Comparison of ENCODE assay signal across 8 mouse cellular contexts in genomic region chr11:120823551-120823947, GRCm38 (mm10). TPM values are rescaled to one million over a fixed set of nuclear protein-coding genes. Genes with fewer than 3 reads are reported as not detected.
DNase-seq lines count a peak whose midpoint lies in the region; ATAC-seq and TF ChIP-seq lines count a peak whose summit lies in the region.

No protein-coding gene starts in this region.

- H3K9me3 ChIP-seq in heart, embryonic 14.5 days (ENCODE audit: control insufficient read depth, low read length), result no peaks in the 10 kb centered on the region
- no peaks in the 10 kb centered on the region for H3K9me3 ChIP-seq in ES-Bruce4 (replicated peaks; ENCODE audit: control insufficient read depth, insufficient read depth, low read length, poor library complexity, severe bottlenecking)
- H3K9me3 ChIP-seq in hindbrain, embryonic 13.5 days, result no peaks in the 10 kb centered on the region

- H3K27me3 ChIP-seq in heart, embryonic 14.5 days (ENCODE audit: control insufficient read depth, insufficient read depth, low read length), result no peaks in the 10 kb centered on the region
- H3K27me3 ChIP-seq in ES-Bruce4 (ENCODE audit: control insufficient read depth, insufficient read depth, low read length, poor library complexity, severe bottlenecking), result no peaks in the 10 kb centered on the region
- no peaks in the 10 kb centered on the region for H3K27me3 ChIP-seq in hindbrain, embryonic 13.5 days

- H3K27ac ChIP-seq in heart, embryonic 14.5 days (replicated peaks in 1 of 2; ENCODE audit: control insufficient read depth in 1 of 2, insufficient read depth in 1 of 2, low read depth in 2 of 2, low read length in 2 of 2), result peak overlapping the region; percentile 88 to 93
- H3K27ac ChIP-seq in ES-Bruce4 (ENCODE audit: insufficient read depth, low read length), result peak overlapping the region; percentile 10; the same call in 1 of the 2 replicates
- H3K27ac ChIP-seq in brown adipose tissue, adult 24 weeks (replicated peaks; ENCODE audit: low read depth, low read length), result peak overlapping the region; percentile 11
- H3K27ac ChIP-seq in hindbrain, embryonic 13.5 days, result peak overlapping the region; percentile 100

- TF ChIP-seq EP300 in ES-Bruce4 (IDR thresholded peaks at IDR 0.05; ENCODE audit: insufficient read depth, low read depth, low read length), result no peak

- H3K36me3 ChIP-seq in heart, embryonic 14.5 days (ENCODE audit: control insufficient read depth, insufficient read depth, low read length), result peaks cover 35% of the 10 kb centered on the region
- peaks cover 36% of the 10 kb centered on the region for H3K36me3 ChIP-seq in ES-Bruce4 (ENCODE audit: control insufficient read depth, insufficient read depth, low read length, poor library complexity, severe bottlenecking)
- H3K36me3 ChIP-seq in hindbrain, embryonic 13.5 days, result peaks cover 38% of the 10 kb centered on the region

- DNase-seq in heart, adult 9 months (ENCODE audit: low spot score in 2 of 2), result no peak
- DNase-seq in lung, postnatal 10 days, result peak; percentile 67
- peak; percentile 65 for DNase-seq in testis, postnatal 14 days (ENCODE audit: low spot score)
- no peak for DNase-seq in layer of hippocampus, adult 9-11 months

- H3K9ac ChIP-seq in heart, embryonic 14.5 days (ENCODE audit: low read length), result peak overlapping the region; percentile 87
- peak overlapping the region; percentile 76 for H3K9ac ChIP-seq in ES-Bruce4 (ENCODE audit: low read depth, poor library complexity, severe bottlenecking)
- H3K9ac ChIP-seq in hindbrain, embryonic 13.5 days, result peak overlapping the region; percentile 98

- peak overlapping the region; percentile 68 to 81 for H3K4me3 ChIP-seq in heart, embryonic 14.5 days (ENCODE audit: control insufficient read depth in 1 of 2, insufficient read depth in 1 of 2, low read depth in 1 of 2, low read length in 2 of 2)
- peak overlapping the region; percentile 86 for H3K4me3 ChIP-seq in ES-Bruce4 (ENCODE audit: low read depth, low read length)
- H3K4me3 ChIP-seq in brown adipose tissue, adult 24 weeks (ENCODE audit: insufficient read depth, low read depth, low read length), result peak overlapping the region; percentile 78
- peak overlapping the region; percentile 91 for H3K4me3 ChIP-seq in hindbrain, embryonic 13.5 days

- peak; percentile 16; the same call in 1 of the 2 replicates for ATAC-seq in heart, embryonic 14.5 days (ENCODE audit: insufficient number of reproducible peaks, insufficient read depth, low FRiP score, low read depth)
- peak; percentile 57 for ATAC-seq in hindbrain, embryonic 13.5 days (ENCODE audit: low FRiP score)

- no peak for TF ChIP-seq POLR2A in ES-Bruce4 (IDR thresholded peaks at IDR 0.05; ENCODE audit: insufficient read depth, low read length)

- H3K4me1 ChIP-seq in heart, embryonic 14.5 days (ENCODE audit: control insufficient read depth in 2 of 2, insufficient read depth in 2 of 2, low read length in 2 of 2), result peaks cover 29 to 34% of the 10 kb centered on the region in 2 experiments
- H3K4me1 ChIP-seq in ES-Bruce4 (ENCODE audit: control insufficient read depth, insufficient read depth, low read length), result peaks cover 9% of the 10 kb centered on the region
- peaks cover 5% of the 10 kb centered on the region for H3K4me1 ChIP-seq in brown adipose tissue, adult 24 weeks (ENCODE audit: control insufficient read depth, insufficient read depth, insufficient read length, low read length)
- peaks cover 51% of the 10 kb centered on the region for H3K4me1 ChIP-seq in hindbrain, embryonic 13.5 days (replicated peaks)

- no peak for TF ChIP-seq CTCF in ES-Bruce4 (IDR thresholded peaks at IDR 0.05; ENCODE audit: low read depth, low read length)

- H3K4me2 ChIP-seq in heart, embryonic 14.5 days (ENCODE audit: low read length), result peak overlapping the region; percentile 87
- H3K4me2 ChIP-seq in hindbrain, embryonic 13.5 days, result peak overlapping the region; percentile 99

- WGBS in heart, embryonic 14.5 days, result under 1% methylated on average over 40 of the region's 40 CpGs
- WGBS in hindbrain, embryonic 13.5 days, result under 1% methylated on average over 35 of the region's 40 CpGs

RNA-seq across cellular contexts. Expression of gene Fasn, which starts 0.8 kb away (rescaled TPM):
- polyA plus RNA-seq in heart, embryonic 14.5 days (2014; fragmentation: Nextera tagmentation; extraction: Ambion mirVana), result 29.6 and 32.0 TPM in 2 replicates
- 114 and 127 TPM in 2 replicates for polyA plus RNA-seq in ES-Bruce4 (2011; ENCODE audit: insufficient read depth, insufficient read length, low read depth, missing spikeins)
- polyA plus RNA-seq in brown adipose tissue, adult 24 weeks (2012; ENCODE audit: insufficient read depth, insufficient read length, missing spikeins), result 5,806 and 7,060 TPM in 2 replicates
- 67.9 and 69.7 TPM in 2 replicates for polyA plus RNA-seq in hindbrain, embryonic 13.5 days (2015; fragmentation: Nextera tagmentation; extraction: Ambion mirVana)

RNA-seq across cellular contexts. Expression of gene Dus1l, which starts 27.3 kb away (rescaled TPM):
- 43.6 and 44.5 TPM in 2 replicates for polyA plus RNA-seq in heart, embryonic 14.5 days (2014; fragmentation: Nextera tagmentation; extraction: Ambion mirVana)
- polyA plus RNA-seq in ES-Bruce4 (2011; ENCODE audit: insufficient read depth, insufficient read length, low read depth, missing spikeins), result 56.7 and 66.9 TPM in 2 replicates
- polyA plus RNA-seq in brown adipose tissue, adult 24 weeks (2012; ENCODE audit: insufficient read depth, insufficient read length, missing spikeins), result 20.1 and 31.0 TPM in 2 replicates
- 45.6 and 48.6 TPM in 2 replicates for polyA plus RNA-seq in hindbrain, embryonic 13.5 days (2015; fragmentation: Nextera tagmentation; extraction: Ambion mirVana)

RNA-seq across cellular contexts. Expression of gene Gps1, which starts 39.5 kb away (rescaled TPM):
- 138 and 151 TPM in 2 replicates for polyA plus RNA-seq in heart, embryonic 14.5 days (2014; fragmentation: Nextera tagmentation; extraction: Ambion mirVana)
- 92.0 and 95.2 TPM in 2 replicates for polyA plus RNA-seq in ES-Bruce4 (2011; ENCODE audit: insufficient read depth, insufficient read length, low read depth, missing spikeins)
- polyA plus RNA-seq in brown adipose tissue, adult 24 weeks (2012; ENCODE audit: insufficient read depth, insufficient read length, missing spikeins), result 48.9 and 60.0 TPM in 2 replicates
- 265 and 274 TPM in 2 replicates for polyA plus RNA-seq in hindbrain, embryonic 13.5 days (2015; fragmentation: Nextera tagmentation; extraction: Ambion mirVana)

RNA-seq across cellular contexts. Expression of gene Rfng, which starts 39.5 kb away (rescaled TPM):
- polyA plus RNA-seq in heart, embryonic 14.5 days (2014; fragmentation: Nextera tagmentation; extraction: Ambion mirVana), result 16.0 and 16.7 TPM in 2 replicates
- 8.9 and 9.3 TPM in 2 replicates for polyA plus RNA-seq in ES-Bruce4 (2011; ENCODE audit: insufficient read depth, insufficient read length, low read depth, missing spikeins)
- polyA plus RNA-seq in brown adipose tissue, adult 24 weeks (2012; ENCODE audit: insufficient read depth, insufficient read length, missing spikeins), result 14.0 and 15.1 TPM in 2 replicates
- 98.0 and 98.5 TPM in 2 replicates for polyA plus RNA-seq in hindbrain, embryonic 13.5 days (2015; fragmentation: Nextera tagmentation; extraction: Ambion mirVana)

Comparison
In these comparisons a context has a peak if more than half of its experiments do, and no peak if none do; other contexts are left out.
1. H3K27ac ChIP-seq: peak in every context shown above with its lines; median percentile 100 in hindbrain, embryonic 13.5 days; 90 in heart, embryonic 14.5 days; 11 in brown adipose tissue, adult 24 weeks; 10 in ES-Bruce4.
2. DNase-seq: peak in lung, postnatal 10 days (single experiment) and testis, postnatal 14 days (single experiment); none in heart, adult 9 months (0 of 2) and layer of hippocampus, adult 9-11 months (single experiment).
3. RNA of gene Fasn, which starts 0.8 kb away (polyA plus RNA-seq): 5,806 to 7,060 TPM in brown adipose tissue, adult 24 weeks; 114 to 127 TPM in ES-Bruce4, 67.9 to 69.7 TPM in hindbrain, embryonic 13.5 days and 29.6 to 32.0 TPM in heart, embryonic 14.5 days; every median in the first group is over 10 times any median in the second.
4. Peak in every context shown above with its lines, with median percentiles within 50 percentile points of each other: H3K4me3 ChIP-seq and H3K9ac ChIP-seq.